Mouse (Mus musculus): ENCODE measurements around the gene Scnn1b.

Scnn1b gene

GRCm38 (mm10) chr7:121961913-121962570 lies 97.2 kb downstream of the Scnn1b start:
- in situ Hi-C loops (cut with MboI; ENCODE audit: unreplicated experiment in 2 of 2) = loop anchor here (5.0 to 10.0 kb wide), 5 partner anchors 65 to 797 kb away; partner anchors contain the start of gene Scnn1g (in 1 of the 2)

- in situ Hi-C loops (cut with MboI; ENCODE audit: unreplicated experiment in 2 of 2) = loop anchor here (5.0 to 10.0 kb wide), 5 partner anchors 65 to 798 kb away; partner anchors contain the start of gene Scnn1g (in 1 of the 2)
Measured at GRCm38 (mm10) chr7:121962571-121962959, 97.7 kb downstream of the Scnn1b start.

DNA sequence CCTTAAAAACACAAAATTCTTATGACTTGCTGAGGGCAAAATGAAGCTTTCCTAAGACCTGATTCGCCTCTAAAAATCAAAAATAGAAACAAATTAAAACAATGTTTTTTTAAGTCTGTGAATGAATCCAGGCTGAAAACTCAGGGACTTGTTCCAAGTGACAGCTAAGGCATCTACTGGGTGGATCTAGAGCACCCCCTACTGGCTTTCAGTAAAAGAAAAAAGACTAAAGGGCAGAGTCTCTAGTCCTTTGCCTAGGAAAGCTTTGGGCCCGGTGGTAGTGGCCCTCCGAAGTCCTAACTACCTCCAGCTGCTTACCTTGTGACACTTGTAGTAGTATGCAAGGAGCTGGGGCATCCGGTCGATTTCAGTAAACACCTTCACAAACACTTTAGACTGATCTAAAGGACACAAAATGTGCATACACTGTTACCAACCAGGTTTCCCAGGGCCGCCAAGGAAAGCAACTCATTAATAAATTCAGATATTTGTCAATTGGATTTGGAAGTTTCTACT lies 99.1 kb downstream of the Scnn1b start:
- in situ Hi-C loops (cut with MboI; ENCODE audit: unreplicated experiment in 2 of 2) = loop anchor here (5.0 to 10.0 kb wide), 5 partner anchors 67 to 799 kb away; partner anchors contain the start of gene Scnn1g (in 1 of the 2)

- in situ Hi-C loops (cut with MboI; ENCODE audit: unreplicated experiment in 2 of 2) = loop anchor here in 1 of 2 experiments (10.0 kb wide), 2 partner anchors 701 to 801 kb away; no protein-coding TSS in a partner anchor
Measured at GRCm38 (mm10) chr7:121966169-121966568, 101.3 kb downstream of the Scnn1b start.
